Mouse (Mus musculus) C2C12 (cell line): ENCODE results near the gene Slc22a23. TPM values are rescaled to one million over a fixed set of nuclear protein-coding genes. Genes with fewer than 3 reads are reported as not detected.

ENCODE experiments used
- H3K27me3 ChIP-seq: one replicate; pipeline ENCODE4 v1.6.1; 2011; ENCODE audit not compliant: control insufficient read depth, insufficient read depth, insufficient read length
- H3K36me3 ChIP-seq: one replicate; pipeline ENCODE4 v1.6.1; 2011; ENCODE audit not compliant: control insufficient read depth, insufficient read depth
- H3K4me3 ChIP-seq: one replicate; pipeline ENCODE4 v1.5.1; 2011; ENCODE audit warnings: mild to moderate bottlenecking, control low read depth; ENCODE audit not compliant: poor library complexity, insufficient read depth, severe bottlenecking
- H3K79me2 ChIP-seq: one replicate; pipeline ENCODE4 v1.6.1; 2011; ENCODE audit not compliant: control insufficient read depth, insufficient read depth
- H3K79me3 ChIP-seq: one replicate; pipeline ENCODE4 v1.6.1; 2011; ENCODE audit warnings: low read depth, control low read depth
- H3ac ChIP-seq: one replicate; pipeline ENCODE3; 2011; ENCODE audit warnings: low read depth; ENCODE audit not compliant: control insufficient read depth, insufficient read length
- CEBPB ChIP-seq: IDR thresholded peaks from one replicate; pipeline ENCODE4 v1.6.1; 2011; ENCODE audit warnings: low read depth, mild to moderate bottlenecking, control low read depth, moderate library complexity
- CTCF ChIP-seq: IDR thresholded peaks from one replicate; pipeline ENCODE4 v1.5.1; 2011; ENCODE audit not compliant: control insufficient read depth, insufficient read depth, insufficient read length
- FOSL1 ChIP-seq: IDR thresholded peaks from one replicate; pipeline ENCODE4 v1.8.0; 2011; ENCODE audit warnings: mild to moderate bottlenecking, low read length; ENCODE audit not compliant: poor library complexity, insufficient read depth, severe bottlenecking
- MAX ChIP-seq: IDR thresholded peaks from one replicate; pipeline ENCODE4 v1.6.1; 2011; ENCODE audit warnings: mild to moderate bottlenecking, control low read depth
- MYOD1 ChIP-seq: IDR thresholded peaks from one replicate; pipeline ENCODE4 v1.6.1; 2011; ENCODE audit warnings: low read depth; ENCODE audit not compliant: control insufficient read depth, insufficient read length
- MYOG ChIP-seq: IDR thresholded peaks from one replicate; pipeline ENCODE4 v1.6.1; 2011; ENCODE audit not compliant: control insufficient read depth, insufficient read length; ENCODE audit errors: extremely low read depth
- USF1 ChIP-seq: IDR thresholded peaks from one replicate; pipeline ENCODE4 v1.6.1; 2011; ENCODE audit warnings: low read depth, mild to moderate bottlenecking, control low read depth, moderate library complexity
- polyA plus RNA-seq: library from polyadenylated mRNA; unstranded; fragments of >200 nt; fragmentation: generic; extraction: Trizol; gene quantifications from one replicate; pipeline ENCODE4 v1.2.1, GENCODE M21; 2012; ENCODE audit warnings: missing spikeins

Slc22a23 gene
- polyA plus RNA-seq, 1 experiment = 10.9 TPM

- Histone ChIP-seq H3K27me3 (no peaks in the 10 kb centered on the region), H3K36me3 (peaks cover 9% of the 10 kb centered on the region), H3K79me2 (peaks cover 38% of the 10 kb centered on the region), H3ac (no peak overlapping the region), H3K79me3 (peaks cover 29% of the 10 kb centered on the region), H3K4me3 (no peak overlapping the region)
- TF ChIP-seq CEBPB (no peak), MAX (no peak)
Measured at GRCm38 (mm10) chr13:34346238-34346637, 1.3 kb upstream of the Slc22a23 start.

- Histone ChIP-seq H3K79me3 (peaks cover 43% of the 10 kb centered on the region), H3K4me3 (peak overlapping the region; percentile 69), H3K36me3 (peaks cover 16% of the 10 kb centered on the region), H3K79me2 (peaks cover 55% of the 10 kb centered on the region), H3K27me3 (no peaks in the 10 kb centered on the region), H3ac (peak overlapping the region; percentile 89)
- TF ChIP-seq CEBPB (no peak), USF1 (no peak), MAX (no peak), FOSL1 (no peak), MYOG (no peak), CTCF (peak; percentile 34), MYOD1 (no peak)
Measured at GRCm38 (mm10) chr13:34344376-34345127, 430 bp downstream of the Slc22a23 start.

DNA sequence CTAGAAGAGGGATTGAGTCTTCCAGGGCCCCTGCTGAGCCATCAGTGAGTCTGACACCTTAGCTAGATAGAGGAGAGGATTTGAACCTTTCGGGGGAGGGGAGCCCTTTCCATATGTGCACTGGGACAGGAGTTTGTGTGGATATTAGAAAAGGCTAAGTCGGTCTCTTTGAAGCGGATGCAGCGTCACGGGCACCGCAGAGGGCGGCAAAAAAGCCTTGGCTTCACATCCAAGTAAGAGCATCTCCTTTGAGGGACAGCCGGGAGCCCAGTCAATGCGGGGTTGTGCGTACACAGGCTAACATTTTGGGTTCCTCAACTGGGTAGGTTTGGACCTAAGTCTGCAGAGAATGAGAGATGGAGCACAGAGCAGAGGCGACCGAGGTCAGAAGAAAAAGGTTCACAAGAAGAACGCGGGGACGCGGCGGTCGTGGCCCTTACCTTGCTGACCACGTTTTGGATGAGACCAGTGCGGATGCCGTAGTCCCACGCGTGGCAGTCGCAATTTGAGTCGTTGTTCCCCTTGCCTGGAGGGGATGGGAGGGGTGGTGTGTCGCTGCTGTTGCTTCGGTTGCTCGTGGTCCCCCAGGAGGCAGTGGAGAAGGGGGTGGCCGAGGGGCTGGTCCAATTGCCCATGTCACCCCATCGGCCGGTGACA, 1.1 kb downstream of the Slc22a23 start:
- TF ChIP-seq CTCF (no peak), MYOD1 (no peak), MAX (no peak), MYOG (no peak), FOSL1 (no peak), USF1 (no peak), CEBPB (no peak)
- Histone ChIP-seq H3K79me2 (peaks cover 62% of the 10 kb centered on the region), H3K79me3 (peaks cover 48% of the 10 kb centered on the region), H3ac (peak overlapping the region; percentile 89), H3K27me3 (no peaks in the 10 kb centered on the region), H3K4me3 (peak overlapping the region; percentile 69), H3K36me3 (peaks cover 23% of the 10 kb centered on the region)

DNA sequence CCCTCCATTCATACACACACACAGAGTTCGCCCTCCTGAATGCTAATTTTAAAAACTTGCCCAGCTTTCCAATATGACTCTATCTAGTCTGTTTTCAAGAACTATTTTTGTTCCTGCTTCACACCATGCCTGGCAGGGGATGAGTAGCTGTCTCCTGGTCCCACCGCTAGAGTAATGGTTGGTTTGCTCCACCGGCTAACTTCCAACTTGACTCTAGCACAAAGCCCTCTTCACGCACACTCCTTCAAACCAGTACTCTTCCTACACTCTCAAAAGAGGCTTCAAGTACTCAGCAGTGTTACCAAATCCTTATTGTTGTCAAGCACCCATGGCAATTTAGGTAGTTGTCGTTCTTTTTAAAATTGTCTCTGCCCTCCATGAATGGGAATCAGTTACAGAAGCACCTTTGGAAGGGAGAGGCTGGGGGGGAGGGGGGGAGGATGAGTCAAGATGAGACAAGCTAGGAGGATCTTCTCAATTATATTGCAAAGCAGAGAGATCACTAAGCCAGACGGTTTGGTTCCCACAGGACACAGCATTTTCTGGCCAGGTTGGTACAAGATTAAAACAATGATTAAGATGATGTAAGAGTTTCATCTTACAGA, 2.6 kb downstream of the Slc22a23 start:
- H3K79me3 ChIP-seq = peaks cover 61% of the 10 kb centered on the region
- TF ChIP-seq CEBPB (no peak), USF1 (no peak)
- H3ac ChIP-seq = no peak overlapping the region
- H3K79me2 ChIP-seq = peaks cover 76% of the 10 kb centered on the region
- H3K36me3 ChIP-seq = peaks cover 25% of the 10 kb centered on the region
- H3K4me3 ChIP-seq = peak overlapping the region; percentile 69
- H3K27me3 ChIP-seq = no peaks in the 10 kb centered on the region

DNA sequence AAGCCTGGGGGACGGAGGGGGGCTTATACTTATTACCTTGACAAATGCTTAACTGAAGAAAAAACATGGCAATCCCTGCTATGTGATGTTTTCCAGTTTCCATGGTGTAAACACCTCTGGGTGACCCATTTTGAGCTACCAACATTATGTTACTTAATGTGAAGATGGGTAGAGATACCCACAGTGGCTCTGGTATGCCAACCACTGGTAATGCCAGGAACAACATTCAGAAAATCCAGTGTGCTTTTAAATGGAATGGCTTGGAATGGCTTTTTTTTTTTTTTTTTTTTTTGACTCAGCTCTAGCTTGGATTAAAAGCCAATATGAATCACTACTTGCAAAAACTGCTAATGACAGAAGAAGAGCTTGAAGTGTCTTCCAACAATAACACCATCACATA, 8.1 kb downstream of the Slc22a23 start:
- no peak overlapping the region for H3K4me3 ChIP-seq
- H3ac ChIP-seq = no peak overlapping the region
- H3K79me2 ChIP-seq = peaks cover 94% of the 10 kb centered on the region
- H3K79me3 ChIP-seq = peaks cover 71% of the 10 kb centered on the region
- TF ChIP-seq MYOG = no peak
- TF ChIP-seq USF1 = no peak
- no peak for TF ChIP-seq MYOD1
- no peak for TF ChIP-seq CTCF
- no peak for TF ChIP-seq CEBPB
- TF ChIP-seq FOSL1 = no peak
- TF ChIP-seq MAX = no peak
- peaks cover 21% of the 10 kb centered on the region for H3K36me3 ChIP-seq
- H3K27me3 ChIP-seq = no peaks in the 10 kb centered on the region

DNA sequence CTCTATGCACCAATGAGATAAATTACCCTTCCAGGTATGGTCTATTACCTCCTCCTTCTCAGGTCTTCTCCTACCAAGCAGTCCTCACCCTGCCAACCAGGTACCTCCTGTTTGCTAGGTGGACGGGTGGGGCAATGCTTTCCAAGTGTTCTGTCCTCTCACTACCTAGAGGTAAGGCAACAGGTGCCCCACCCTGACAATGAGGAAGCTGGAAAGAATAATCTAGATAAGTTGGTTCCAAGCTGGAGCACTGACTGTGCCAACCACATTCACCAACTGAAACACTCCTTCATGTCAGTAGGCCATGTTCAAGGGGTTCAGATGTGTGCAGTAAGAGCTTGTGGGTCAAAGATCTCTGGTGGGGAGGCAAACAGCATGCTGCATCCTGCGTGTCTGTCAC, 10.1 kb downstream of the Slc22a23 start:
- peaks cover 72% of the 10 kb centered on the region for H3K79me3 ChIP-seq
- peaks cover 94% of the 10 kb centered on the region for H3K79me2 ChIP-seq

More for the DNA sequence above, 10.1 kb downstream of the Slc22a23 start:
- H3K4me3 ChIP-seq = no peak overlapping the region
- no peak overlapping the region for H3ac ChIP-seq
- no peak for TF ChIP-seq FOSL1
- TF ChIP-seq CTCF = no peak
- no peak for TF ChIP-seq CEBPB
- TF ChIP-seq MYOD1 = no peak
- TF ChIP-seq MYOG = no peak
- no peak for TF ChIP-seq USF1
- no peak for TF ChIP-seq MAX
- H3K27me3 ChIP-seq = no peaks in the 10 kb centered on the region
- H3K36me3 ChIP-seq = peaks cover 10% of the 10 kb centered on the region
